Mouse (Mus musculus): ENCODE results near the gene Mfsd12. TPM values are rescaled to one million over a fixed set of nuclear protein-coding genes. Genes with fewer than 3 reads are reported as not detected.
A peak's percentile ranks its signal among the peaks of the same experiment; 100 is the strongest.

Gene Mfsd12
- polyA plus RNA-seq, 1 experiment from 2014 or later, result 13.7 TPM

DNA sequence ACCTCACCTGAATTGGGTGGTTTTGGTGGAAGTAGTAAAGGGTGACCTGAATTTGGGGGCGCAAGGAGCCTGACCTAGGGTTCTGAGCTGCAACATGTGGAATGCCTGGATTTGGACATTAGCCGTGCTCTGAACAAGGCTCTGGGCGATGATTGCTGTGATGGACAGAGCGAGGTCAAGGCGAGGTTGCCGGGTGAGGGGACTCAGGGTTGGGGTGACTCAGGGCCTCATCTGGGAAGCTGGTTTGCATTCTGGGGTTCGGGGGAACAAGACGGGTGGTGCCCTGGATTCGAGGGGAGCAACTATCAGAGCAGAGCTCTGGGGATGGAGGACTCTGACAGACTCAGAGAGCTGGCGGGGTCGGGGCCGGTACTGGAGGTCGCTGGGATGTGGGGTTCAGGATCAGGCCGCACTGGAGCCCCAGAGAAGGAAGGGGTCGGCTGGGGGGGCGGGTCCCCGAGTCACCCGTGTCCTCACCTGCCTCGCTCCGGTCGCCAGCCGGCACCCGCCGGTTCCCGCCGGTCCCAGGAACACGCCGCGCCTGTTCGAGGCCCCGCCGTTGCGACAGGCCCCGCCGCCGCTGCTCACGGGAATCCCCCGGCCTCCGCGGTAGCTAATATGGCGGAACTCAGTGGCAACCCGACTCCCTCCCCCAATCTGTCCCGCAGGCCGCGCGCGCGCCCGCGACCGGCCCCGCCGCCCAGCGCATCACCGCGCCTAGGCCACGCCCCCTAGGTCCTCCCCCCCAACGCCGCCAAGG, 20.7 kb downstream of the Mfsd12 start, which contains the start of gene Fzr1:
Gene Fzr1, minus strand, starts transcription at position 724 of the 760 bp plus-strand sequence.
- Histone ChIP-seq H3K4me1 (peaks cover 33% of the 10 kb centered on the region), H3K27me3 (no peaks in the 10 kb centered on the region), H3K4me2 (replicated peaks) (peak within 1 kb of the TSS; percentile 84), H3K9ac (replicated peaks) (peak within 1 kb of the TSS; percentile 97), H3K9me3 (no peaks in the 10 kb centered on the region), H3K27ac (replicated peaks) (peak within 1 kb of the TSS; percentile 81), H3K36me3 (peaks cover 28% of the 10 kb centered on the region), H3K4me3 (peak within 1 kb of the TSS; percentile 85)
- peak; percentile 72 for ATAC-seq (ENCODE audit: low FRiP score, low read depth)
- under 1% methylated on average over 31 of the region's 59 CpGs for WGBS

DNA sequence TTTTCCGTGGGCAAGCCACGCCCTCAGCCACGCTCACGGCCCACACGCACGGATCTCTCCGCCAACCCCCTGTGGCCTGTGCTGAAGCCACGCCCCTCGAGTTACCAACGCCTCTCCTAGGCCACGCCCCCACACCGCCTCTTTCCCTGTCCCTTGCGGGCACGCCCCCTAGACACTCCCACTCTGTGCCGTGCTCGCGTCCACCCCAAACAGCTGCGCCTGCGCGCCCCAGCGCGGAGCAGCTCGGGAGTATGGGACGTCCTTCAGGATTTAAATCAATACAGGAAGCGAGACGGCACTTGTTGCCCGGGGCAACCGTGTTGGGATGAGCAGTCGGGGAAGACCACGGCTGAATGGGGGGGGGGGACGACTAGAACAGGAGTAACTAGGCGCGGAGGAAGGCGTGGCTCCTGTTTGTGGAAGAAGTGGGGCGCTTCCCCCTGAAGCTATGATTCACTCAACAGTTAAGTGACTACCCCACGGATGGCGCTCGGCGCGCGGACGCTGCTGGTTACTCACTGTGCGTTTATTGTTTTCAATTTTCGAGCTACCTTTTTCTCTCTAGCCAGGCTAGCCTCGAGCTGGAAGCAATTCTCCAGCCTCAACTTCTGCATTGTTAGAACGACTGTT, 21.4 kb downstream of the Mfsd12 start:
- WGBS, result under 1% methylated on average over 46 of the region's 46 CpGs
- peaks cover 21% of the 10 kb centered on the region for H3K36me3 ChIP-seq
- H3K9ac ChIP-seq (replicated peaks), result peak overlapping the region; percentile 97
- H3K9me3 ChIP-seq, result no peaks in the 10 kb centered on the region
- H3K4me3 ChIP-seq, result peak overlapping the region; percentile 85
- peaks cover 33% of the 10 kb centered on the region for H3K4me1 ChIP-seq
- peak overlapping the region; percentile 81 for H3K27ac ChIP-seq (replicated peaks)
- peak overlapping the region; percentile 60 for H3K4me2 ChIP-seq (replicated peaks)
- no peaks in the 10 kb centered on the region for H3K27me3 ChIP-seq
- ATAC-seq (ENCODE audit: low FRiP score, low read depth), result peak; percentile 96

DNA sequence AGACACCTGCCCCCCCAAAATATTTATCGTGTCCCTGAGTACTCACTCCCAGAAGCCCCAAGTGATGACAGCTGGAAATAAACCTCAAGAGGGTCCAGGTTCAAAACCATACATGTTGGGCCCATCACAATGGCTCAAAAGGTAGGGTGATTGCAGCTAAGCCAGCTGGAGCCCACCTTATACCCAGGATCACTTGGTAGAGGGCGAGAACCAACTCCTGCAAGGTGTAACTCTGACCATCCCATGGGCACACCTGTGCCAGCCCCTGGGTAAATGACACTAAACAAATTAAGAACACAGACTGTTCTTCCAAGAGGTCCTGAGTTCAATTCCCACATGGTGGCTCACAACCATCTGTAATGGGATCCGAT, 21.9 kb downstream of the Mfsd12 start:
- WGBS, result 54% methylated on average over 3 of the region's 3 CpGs
- H3K4me3 ChIP-seq, result peak overlapping the region; percentile 85
- peaks cover 16% of the 10 kb centered on the region for H3K36me3 ChIP-seq
- peaks cover 33% of the 10 kb centered on the region for H3K4me1 ChIP-seq
- H3K9ac ChIP-seq (replicated peaks), result peak overlapping the region; percentile 41
- ATAC-seq (ENCODE audit: low FRiP score, low read depth), result 0 out of 2 replicates have a peak, but pooled peaks have one; percentile 0
- no peaks in the 10 kb centered on the region for H3K9me3 ChIP-seq
- H3K27ac ChIP-seq (replicated peaks), result peak overlapping the region; percentile 81
- no peaks in the 10 kb centered on the region for H3K27me3 ChIP-seq
- peak overlapping the region; percentile 60 for H3K4me2 ChIP-seq (replicated peaks)

DNA sequence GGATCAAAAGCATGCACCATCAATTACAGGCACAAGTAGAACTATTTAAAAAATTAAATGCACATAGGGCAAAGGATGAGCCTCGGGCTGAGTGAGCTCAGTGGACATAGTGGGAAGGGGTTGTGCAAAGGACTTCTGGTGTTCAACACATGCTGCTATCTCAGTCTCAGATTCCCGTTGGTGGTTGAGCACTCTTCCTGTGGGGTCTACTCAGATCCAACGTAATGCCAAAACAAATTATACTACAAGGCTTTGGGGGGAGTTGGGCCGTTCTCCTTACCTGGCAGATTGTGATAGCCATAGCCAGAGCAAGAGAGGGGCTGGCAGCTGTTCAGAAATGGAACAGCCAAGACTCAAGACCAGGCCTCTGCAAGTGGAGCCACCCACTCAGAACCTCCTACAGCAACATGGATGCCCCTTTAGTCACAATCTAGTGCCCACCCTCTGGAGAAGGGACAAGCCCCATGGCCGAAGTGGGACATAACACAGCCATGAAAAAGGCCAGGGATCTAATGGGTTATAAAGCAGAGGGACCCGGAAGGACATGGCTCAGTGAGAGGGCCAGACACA, 22.6 kb downstream of the Mfsd12 start:
- Histone ChIP-seq H3K9me3 (no peaks in the 10 kb centered on the region), H3K27ac (replicated peaks) (no peak overlapping the region), H3K27me3 (no peaks in the 10 kb centered on the region), H3K4me3 (no peak overlapping the region), H3K4me1 (peaks cover 35% of the 10 kb centered on the region), H3K4me2 (replicated peaks) (no peak overlapping the region), H3K9ac (replicated peaks) (no peak overlapping the region), H3K36me3 (peaks cover 12% of the 10 kb centered on the region; the same call in 1 of the 2 replicates)
- ATAC-seq (ENCODE audit: low FRiP score, low read depth), result no peak
- 94% methylated on average over 6 of the region's 6 CpGs for WGBS

DNA sequence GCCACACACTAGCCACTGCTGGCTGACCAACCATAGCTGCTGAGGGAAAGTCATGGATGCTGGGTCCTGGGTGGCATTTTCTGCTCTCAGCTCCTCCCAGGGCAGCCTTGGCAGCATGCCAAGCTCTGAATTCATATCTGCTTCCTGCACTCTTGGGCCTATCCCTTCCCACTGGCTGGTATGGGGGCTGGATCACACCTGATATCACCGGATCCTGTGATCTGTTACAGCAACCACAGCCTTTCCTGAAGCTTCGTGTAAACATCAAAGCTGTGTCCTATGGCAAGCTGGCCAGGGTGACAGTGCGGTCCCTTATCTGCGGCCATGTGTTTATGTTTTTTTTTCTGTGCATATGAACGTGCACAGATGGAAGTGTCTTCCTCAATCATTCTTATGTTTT, 24.7 kb downstream of the Mfsd12 start:
- Histone ChIP-seq H3K9me3 (no peaks in the 10 kb centered on the region), H3K4me1 (peaks cover 30% of the 10 kb centered on the region), H3K9ac (replicated peaks) (no peak overlapping the region), H3K4me2 (replicated peaks) (no peak overlapping the region), H3K36me3 (peaks cover 13% of the 10 kb centered on the region), H3K4me3 (no peak overlapping the region), H3K27me3 (no peaks in the 10 kb centered on the region), H3K27ac (replicated peaks) (no peak overlapping the region)
- 88% methylated on average over 5 of the region's 5 CpGs for WGBS
- ATAC-seq (ENCODE audit: low FRiP score, low read depth), result no peak

DNA sequence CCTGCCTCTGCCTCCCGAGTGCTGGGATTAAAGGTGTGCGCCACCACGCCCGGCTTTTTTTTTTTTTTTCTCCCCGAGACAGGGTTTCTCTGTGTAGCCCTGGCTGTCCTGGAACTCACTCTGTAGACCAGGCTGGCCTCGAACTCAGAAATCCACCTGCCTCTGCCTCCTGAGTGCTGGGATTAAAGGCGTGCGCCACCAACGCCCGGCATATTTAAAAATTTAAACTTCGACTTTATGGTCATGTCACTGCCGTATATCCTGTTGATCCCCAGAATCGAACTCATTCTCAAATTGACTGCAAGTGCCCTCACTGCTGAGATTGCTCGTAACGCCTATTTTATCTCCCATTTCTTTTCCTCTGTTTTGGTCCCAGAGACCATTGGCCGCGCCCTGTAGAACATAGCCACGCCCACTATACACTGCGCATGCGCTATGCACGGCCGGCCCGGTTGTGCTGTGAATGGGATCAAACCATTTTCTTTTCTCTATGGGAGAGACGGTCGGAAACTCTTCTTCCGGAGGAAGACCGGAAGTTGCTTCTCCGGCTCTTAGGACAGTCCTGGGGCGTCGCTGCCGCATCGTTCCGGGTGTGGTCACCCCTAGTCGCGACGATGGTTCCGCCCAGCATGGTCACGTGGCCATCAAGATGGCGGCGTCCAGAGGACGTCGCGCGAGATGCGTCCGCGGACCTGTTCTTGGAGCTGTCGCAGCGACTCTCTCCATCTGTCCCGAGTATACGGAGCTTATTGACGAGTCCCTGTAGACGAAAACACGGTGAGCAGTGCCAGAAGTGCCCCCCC, 26.7 kb downstream of the Mfsd12 start, which contains the start of the genes Dohh and Gm48551:
Gene Dohh, plus strand, starts transcription at position 627 of the 803 bp plus-strand sequence.
Gene Gm48551, plus strand, starts transcription at position 665 of the 803 bp plus-strand sequence.
- peak; percentile 95 for ATAC-seq (ENCODE audit: low FRiP score, low read depth)
- Histone ChIP-seq H3K4me2 (replicated peaks) (peak within 1 kb of the TSS; percentile 87), H3K27ac (replicated peaks) (peak within 1 kb of the TSS; percentile 78), H3K4me1 (peaks cover 20% of the 10 kb centered on the region), H3K9ac (replicated peaks) (peak within 1 kb of the TSS; percentile 83), H3K4me3 (peak within 1 kb of the TSS; percentile 65), H3K9me3 (no peaks in the 10 kb centered on the region), H3K36me3 (peaks cover 32% of the 10 kb centered on the region), H3K27me3 (no peaks in the 10 kb centered on the region)
- WGBS, result 10% methylated on average over 54 of the region's 54 CpGs

DNA sequence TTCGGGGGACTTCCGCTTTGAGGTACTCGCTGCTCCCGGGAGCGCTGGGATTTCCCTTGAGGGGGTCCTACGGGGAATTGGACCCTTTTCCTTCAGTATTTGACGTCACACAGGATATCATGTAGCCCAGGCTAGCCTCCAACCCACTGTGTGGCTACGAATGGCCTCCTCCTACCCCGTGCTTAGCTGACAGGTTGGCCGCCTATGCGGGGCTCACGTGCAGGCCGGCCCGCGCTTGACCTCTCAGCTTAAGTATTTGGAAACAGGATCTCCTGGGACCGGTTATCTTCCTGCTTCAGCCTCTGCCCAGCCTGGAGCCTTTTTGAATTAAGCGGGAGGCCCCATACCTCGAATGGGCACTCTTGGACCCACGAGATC, 27.3 kb downstream of the Mfsd12 start:
- peaks cover 34% of the 10 kb centered on the region for H3K36me3 ChIP-seq
- under 1% methylated on average over 19 of the region's 19 CpGs for WGBS
- H3K27me3 ChIP-seq, result no peaks in the 10 kb centered on the region
- H3K4me3 ChIP-seq, result peak overlapping the region; percentile 65
- peaks cover 18% of the 10 kb centered on the region for H3K4me1 ChIP-seq
- no peaks in the 10 kb centered on the region for H3K9me3 ChIP-seq
- ATAC-seq (ENCODE audit: low FRiP score, low read depth), result peak; percentile 20; the same call in 1 of the 2 replicates
- H3K9ac ChIP-seq (replicated peaks), result peak overlapping the region; percentile 83
- H3K4me2 ChIP-seq (replicated peaks), result peak overlapping the region; percentile 87
- H3K27ac ChIP-seq (replicated peaks), result peak overlapping the region; percentile 78

DNA sequence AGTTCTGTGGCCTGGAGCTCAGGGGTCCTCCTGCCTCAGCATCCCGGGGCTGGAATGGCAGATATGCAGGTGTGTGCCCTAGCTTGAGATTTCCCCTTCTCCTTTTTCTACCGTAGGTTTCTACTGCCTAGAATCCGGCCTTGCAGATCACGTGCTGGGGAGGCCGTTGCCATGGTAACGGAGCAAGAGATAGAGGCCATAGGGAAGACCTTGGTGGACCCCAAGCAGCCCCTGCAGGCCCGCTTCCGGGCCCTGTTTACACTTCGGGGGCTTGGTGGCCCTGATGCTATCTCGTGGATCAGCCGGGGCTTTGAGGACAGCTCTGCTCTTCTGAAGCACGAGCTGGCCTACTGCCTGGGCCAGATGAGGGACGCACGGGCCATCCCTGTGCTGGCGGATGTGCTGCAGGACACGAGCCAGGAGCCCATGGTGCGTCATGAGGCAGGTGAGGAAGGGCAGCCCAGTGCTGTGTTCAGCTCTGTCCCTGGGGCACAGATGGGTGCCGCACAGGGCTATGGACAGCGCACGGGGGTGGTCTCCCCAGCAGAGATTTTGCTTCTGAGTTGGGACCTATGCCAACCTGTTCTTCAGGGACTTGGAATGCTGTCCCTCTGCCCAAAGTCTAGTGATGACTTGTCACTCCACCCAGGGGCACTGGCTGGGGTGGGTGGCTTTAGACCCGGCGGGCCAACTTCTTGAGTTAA, 28.5 kb downstream of the Mfsd12 start:
- Histone ChIP-seq H3K4me1 (peaks cover 24% of the 10 kb centered on the region), H3K4me2 (replicated peaks) (peak overlapping the region; percentile 87), H3K9ac (replicated peaks) (peak overlapping the region; percentile 83; the same call in 1 of the 2 replicates), H3K9me3 (no peaks in the 10 kb centered on the region), H3K36me3 (peaks cover 34% of the 10 kb centered on the region), H3K27ac (replicated peaks) (no peak overlapping the region), H3K4me3 (peak overlapping the region; percentile 65), H3K27me3 (no peaks in the 10 kb centered on the region)
- ATAC-seq (ENCODE audit: low FRiP score, low read depth), result no peak
- 81% methylated on average over 22 of the region's 22 CpGs for WGBS

DNA sequence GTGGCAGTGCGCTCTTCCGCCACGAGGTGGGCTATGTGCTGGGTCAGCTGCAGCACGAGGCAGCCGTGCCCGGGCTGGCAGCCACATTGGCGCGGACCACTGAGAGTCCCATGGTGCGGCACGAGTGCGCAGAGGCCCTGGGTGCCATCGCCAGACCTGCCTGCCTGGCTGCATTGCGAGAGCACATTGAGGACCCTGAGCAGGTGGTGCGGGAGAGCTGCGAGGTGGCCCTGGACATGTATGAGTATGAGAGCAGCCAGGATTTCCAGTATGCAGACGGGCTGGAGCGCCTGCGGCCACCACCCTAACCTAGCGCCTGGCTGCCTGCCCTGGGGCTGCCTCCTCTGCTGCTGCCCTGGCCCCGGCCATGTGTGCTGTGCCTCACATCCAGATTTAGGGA, 30.4 kb downstream of the Mfsd12 start:
- H3K4me2 ChIP-seq (replicated peaks), result no peak overlapping the region

DNA sequence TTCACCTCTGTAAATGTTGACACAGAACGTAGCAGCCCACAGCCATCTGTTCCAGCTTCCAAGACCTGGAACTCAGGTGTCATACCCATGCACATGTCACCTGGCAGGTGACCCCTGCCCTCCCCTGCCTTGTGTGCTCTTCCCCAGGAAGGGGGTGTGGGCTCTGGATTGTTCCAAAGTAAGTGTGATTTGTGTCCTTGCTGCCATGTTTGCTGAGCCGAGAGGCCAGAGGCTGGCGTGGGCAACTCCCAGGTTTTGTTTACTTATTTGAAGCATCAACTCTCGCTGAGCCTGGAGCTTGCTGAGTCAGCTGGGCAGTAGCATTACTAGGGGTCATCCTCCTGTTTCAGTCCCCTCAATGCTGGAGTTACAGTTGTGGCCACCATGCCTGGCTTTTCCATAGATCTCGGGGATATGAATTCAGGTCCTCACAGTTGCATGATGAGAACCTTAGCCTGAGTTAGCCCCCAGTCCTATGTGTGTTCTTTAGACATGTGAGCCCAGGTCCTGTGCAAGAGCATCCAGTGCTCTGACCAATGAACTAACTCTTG, 31.3 kb downstream of the Mfsd12 start, which contains the start of gene Gm48552:
Gene Gm48552, plus strand, starts transcription at position 501 of the 551 bp plus-strand sequence.
- Histone ChIP-seq H3K36me3 (peaks cover 34% of the 10 kb centered on the region), H3K9ac (replicated peaks) (no peak within 1 kb of the TSS), H3K27me3 (no peaks in the 10 kb centered on the region; the same call in 1 of the 2 replicates), H3K27ac (replicated peaks) (0 out of 2 replicates have a peak within 1 kb of the TSS, but pooled peaks have one; percentile 46), H3K4me3 (no peak within 1 kb of the TSS), H3K4me1 (peaks cover 29% of the 10 kb centered on the region), H3K9me3 (no peaks in the 10 kb centered on the region), H3K4me2 (replicated peaks) (no peak within 1 kb of the TSS)
- WGBS, result 90% methylated on average over 5 of the region's 5 CpGs
- no peak for ATAC-seq (ENCODE audit: low FRiP score, low read depth)

More for the DNA sequence above, 30.4 kb downstream of the Mfsd12 start:
- Histone ChIP-seq H3K4me1 (peaks cover 21% of the 10 kb centered on the region), H3K9ac (replicated peaks) (no peak overlapping the region), H3K36me3 (peaks cover 34% of the 10 kb centered on the region), H3K27ac (replicated peaks) (no peak overlapping the region), H3K9me3 (no peaks in the 10 kb centered on the region), H3K4me3 (no peak overlapping the region), H3K27me3 (no peaks in the 10 kb centered on the region; the same call in 1 of the 2 replicates)
- no peak for ATAC-seq (ENCODE audit: low FRiP score, low read depth)
- 93% methylated on average over 20 of the region's 20 CpGs for WGBS

Measured in midbrain, embryonic 12.5 days (tissue).